Mouse (Mus musculus) heart, adult 8-10 months (tissue): ENCODE measurements around the gene Kcnmb1. TPM values are rescaled to one million over a fixed set of nuclear protein-coding genes. Genes with fewer than 3 reads are reported as not detected.
A peak's percentile ranks its signal among the peaks of the same experiment; 100 is the strongest.

Experiments
- DNase-seq: peaks from one replicate; pipeline ENCODE4 v3.0.0; 2022; ENCODE audit warnings: low spot score
- total RNA-seq, 4 experiments: library from RNA; stranded (reverse); gene quantifications; 2 replicates each; pipeline ENCODE4 v1.2.4; 2022

The Kcnmb1 gene
- total RNA-seq, 4 experiments from 2014 or later = 0.44 to 1.1 (median 0.73) TPM

GRCm38 (mm10) chr11:33944067-33944785 lies 18.6 kb upstream of the Kcnmb1 start:
- no peak for DNase-seq

GRCm38 (mm10) chr11:33944786-33945328 lies 18.0 kb upstream of the Kcnmb1 start:
- no peak for DNase-seq

- no peak for DNase-seq
These were observed 16.3 kb upstream of the Kcnmb1 start for GRCm38 (mm10) chr11:33946501-33946900.

GRCm38 (mm10) chr11:33951155-33951554 lies 11.7 kb upstream of the Kcnmb1 start:
- no peak for DNase-seq

DNA sequence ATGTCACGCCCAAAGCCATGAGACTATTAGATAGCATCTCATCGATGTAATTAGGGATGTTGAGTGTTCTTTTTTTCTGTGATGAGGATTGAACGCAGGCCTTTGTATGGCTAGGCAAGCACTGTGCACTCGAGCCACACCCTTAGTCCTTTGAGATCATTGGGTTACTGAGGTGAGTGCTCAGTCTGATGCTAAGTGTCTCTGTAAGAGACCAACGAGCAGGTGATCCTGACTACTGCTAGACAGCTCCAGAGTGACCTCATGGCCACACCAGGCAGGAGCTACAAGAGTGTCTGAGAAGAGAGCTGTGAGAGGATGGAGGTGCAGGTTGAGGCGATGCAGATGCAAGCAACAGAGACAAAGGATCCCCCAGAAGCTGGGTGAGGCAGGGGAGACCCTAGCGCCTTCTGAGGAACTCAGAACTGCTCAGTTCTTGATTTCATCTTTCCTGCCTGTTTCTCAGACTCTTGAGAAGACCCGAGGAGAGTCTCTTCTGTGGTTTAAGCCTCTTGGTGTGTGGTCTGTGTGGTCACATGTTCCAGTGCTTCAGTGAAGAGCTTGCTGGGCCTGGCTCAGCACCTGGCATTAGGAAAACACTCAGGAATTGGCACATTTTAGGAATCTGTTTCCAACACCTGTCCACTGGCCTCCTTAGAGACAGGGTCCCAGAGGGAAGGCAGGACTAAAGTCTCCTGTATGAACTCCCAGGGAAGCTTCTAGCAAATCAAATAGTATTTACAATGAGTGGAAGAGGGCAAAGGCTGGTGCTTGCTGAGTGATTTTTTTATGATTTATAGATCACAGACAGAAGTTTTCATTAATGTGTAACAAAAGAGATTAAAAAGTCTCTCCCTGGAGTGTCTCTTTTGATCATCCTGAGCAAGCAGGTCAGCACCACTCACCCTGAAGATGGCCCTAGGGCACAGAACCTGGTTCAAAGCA lies 10.9 kb upstream of the Kcnmb1 start:
- DNase-seq = no peak

- no peak for DNase-seq
These were observed 6.8 kb upstream of the Kcnmb1 start for GRCm38 (mm10) chr11:33955982-33956381.

- DNase-seq = no peak
These were observed 6.2 kb upstream of the Kcnmb1 start for GRCm38 (mm10) chr11:33956623-33957022.

- DNase-seq = no peak
These were observed 5.2 kb upstream of the Kcnmb1 start for GRCm38 (mm10) chr11:33957595-33957994.

- DNase-seq = peak; percentile 23
These were observed 4.1 kb upstream of the Kcnmb1 start for GRCm38 (mm10) chr11:33958713-33959112.

DNA sequence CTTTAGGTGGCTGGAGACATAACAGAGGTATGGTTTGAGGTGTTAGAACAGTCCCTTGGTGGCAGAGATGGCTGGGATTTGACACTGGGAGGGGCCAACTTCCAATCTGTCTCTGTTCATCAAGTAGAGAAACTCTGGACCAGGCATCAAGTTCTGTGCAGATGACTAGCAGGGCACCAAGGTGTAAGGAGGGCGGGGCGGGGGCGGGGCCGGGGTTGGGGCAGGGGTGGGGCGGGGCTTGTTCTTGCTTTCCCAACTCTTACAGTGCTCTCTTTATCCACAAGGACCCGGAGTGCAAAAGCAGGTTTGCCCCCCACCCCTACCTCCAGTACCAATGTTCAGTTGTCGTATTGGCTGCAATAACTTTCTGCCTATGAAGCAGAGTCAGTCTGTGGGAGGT lies 635 bp upstream of the Kcnmb1 start:
- DNase-seq = no peak

GRCm38 (mm10) chr11:33965380-33965779 lies 2.6 kb downstream of the Kcnmb1 start:
- no peak for DNase-seq

DNA sequence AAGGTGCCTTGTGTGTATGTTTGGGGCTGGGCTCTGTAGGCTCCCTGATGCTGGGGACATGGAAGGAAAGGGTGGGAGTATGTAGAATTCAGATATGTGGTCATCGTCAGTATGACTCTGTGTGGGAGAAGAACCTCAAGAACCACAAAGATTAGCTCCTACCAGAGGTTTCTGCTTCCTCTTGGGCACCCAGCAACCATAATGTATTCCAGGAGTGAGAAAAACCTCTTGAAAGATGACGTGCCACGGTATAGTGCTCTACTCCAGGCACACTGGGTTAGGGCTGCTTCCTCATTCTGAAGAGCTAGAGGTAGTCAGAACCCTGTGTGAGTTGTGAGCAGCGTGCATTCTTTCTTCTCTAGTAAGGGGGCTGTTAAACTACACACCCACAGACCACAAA lies 4.9 kb downstream of the Kcnmb1 start:
- DNase-seq = no peak

- no peak for DNase-seq
These were observed 6.4 kb downstream of the Kcnmb1 start for GRCm38 (mm10) chr11:33969199-33969598.

DNA sequence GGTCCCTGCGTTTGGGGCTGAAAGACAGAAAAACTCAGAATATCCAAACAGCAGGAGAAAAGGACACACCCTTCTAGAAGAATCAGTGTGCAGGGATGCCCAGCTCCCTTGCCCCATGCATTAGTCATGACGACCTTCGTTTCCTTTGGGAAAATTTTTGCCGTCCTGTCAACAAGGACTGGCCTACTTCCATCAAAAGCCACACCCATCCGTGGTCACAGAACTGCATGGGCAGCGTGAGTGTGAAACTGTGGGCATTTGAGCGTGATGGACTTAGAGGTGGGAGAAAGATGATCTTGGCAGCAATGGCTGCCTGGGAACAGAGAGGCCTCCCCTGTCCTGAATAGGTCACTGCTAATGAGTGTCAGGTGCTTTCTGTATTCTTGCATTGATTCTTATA lies 9.3 kb downstream of the Kcnmb1 start:
- DNase-seq = no peak

DNA sequence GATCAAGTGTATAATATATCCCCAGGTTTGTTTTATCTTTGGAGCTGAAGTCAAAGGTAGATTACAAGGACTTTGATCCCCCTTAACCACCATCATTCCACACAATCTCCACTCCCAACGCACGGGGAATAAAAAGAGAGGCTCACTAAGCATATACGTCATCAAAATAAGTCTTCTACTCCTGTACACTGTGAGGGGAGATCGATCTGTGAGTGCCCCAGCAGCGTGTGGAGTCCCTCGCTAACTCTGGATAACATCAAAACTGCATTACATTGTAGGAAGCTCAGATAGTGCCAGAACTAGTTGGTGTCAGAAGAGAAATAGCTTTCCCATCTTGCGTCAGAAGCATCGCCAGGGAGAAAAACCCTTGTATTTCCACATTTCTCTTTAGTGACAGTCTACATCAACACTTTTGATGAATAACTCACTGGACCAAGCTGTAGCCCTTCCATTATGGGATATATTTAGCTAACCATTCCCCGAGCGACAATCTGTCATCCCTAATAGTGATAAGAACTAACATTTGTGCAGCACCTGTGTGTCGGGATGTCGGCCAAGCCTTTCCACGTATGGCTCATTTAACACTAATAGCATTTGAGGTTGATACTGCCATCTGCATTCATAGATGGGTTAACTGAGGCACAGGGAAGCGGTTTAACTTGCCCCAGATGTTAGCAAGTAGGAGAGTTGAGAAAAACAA lies 11.7 kb downstream of the Kcnmb1 start:
- no peak for DNase-seq

DNA sequence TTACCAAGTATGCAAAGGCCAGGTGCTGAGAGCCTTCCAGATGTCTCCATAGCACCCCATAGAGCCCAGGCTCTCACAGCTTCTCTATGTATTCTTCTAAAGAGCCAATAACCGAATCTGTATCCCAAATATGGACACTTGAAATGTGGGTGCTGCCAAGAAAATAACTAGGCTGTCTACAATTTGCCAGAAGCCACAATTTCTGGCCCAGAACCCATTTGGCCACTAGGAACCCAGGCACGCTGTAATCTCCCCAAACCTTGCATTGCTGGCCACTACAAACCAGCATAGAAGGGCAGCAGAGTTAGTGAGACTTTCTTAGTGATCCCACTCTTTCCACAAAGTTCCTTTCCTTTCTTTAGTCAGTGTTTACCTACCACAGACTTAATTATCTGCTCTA lies 12.3 kb downstream of the Kcnmb1 start:
- DNase-seq = peak; percentile 11

DNA sequence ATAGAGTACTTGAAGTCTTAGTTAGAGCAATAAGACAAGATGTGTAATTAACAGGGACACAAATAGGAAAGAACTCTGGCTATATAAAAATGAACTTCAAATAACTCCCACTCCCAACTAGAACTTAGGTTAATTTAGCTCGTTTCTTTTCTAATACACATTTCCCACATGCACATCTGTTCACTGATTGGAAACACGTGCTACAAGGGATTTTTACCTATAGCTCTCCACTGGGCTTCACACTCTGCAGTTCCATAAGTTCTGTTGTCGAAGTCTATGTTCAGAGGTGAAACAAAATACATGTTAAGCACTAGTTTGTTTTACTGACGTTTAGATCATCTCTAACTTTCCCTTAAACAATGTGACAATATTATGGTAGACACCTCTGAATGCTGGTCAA lies 17.3 kb downstream of the Kcnmb1 start:
- no peak for DNase-seq

DNA sequence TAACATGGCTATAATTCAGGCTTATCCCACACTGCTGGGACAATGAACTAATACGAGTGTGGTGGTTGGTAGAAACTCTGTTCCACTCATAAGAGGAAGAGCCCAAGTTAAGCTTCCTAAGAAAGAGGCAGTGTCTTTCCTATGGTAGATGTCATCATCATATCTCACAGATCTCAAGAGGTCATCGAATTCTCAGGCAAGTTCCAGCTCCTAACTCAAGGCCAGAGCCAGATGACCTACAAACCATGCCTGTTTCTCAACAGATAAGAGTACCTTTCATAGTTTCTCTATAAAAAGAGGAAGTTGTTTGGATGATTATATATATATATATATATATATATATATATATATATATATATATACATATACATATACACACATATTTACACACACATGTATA lies 23.7 kb downstream of the Kcnmb1 start:
- DNase-seq = no peak

DNA sequence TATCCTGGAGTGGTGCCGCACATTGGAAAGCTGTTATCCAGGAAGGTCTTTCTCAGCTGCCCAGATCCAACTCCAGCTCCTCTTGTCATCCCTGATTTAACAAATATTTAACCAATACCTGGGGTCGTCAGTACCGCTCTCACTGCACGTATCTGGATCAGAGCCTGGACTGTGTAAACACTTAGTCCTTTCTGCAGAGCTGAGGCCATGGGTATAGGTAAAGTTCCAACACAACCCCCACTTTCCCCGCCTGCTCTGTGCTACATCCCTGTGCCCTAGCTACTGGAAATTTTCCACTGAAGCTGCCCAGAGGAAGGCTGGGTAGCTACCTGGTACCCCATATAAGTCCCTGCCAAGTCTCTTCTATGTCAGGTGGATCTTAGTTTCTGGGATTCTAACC lies 27.2 kb downstream of the Kcnmb1 start:
- no peak for DNase-seq

GRCm38 (mm10) chr11:33992938-33993337 lies 30.1 kb downstream of the Kcnmb1 start, which contains the start of gene Kcnip1:
Gene Kcnip1 (minus strand): TSS chr11:33993152.
- no peak for DNase-seq

DNA sequence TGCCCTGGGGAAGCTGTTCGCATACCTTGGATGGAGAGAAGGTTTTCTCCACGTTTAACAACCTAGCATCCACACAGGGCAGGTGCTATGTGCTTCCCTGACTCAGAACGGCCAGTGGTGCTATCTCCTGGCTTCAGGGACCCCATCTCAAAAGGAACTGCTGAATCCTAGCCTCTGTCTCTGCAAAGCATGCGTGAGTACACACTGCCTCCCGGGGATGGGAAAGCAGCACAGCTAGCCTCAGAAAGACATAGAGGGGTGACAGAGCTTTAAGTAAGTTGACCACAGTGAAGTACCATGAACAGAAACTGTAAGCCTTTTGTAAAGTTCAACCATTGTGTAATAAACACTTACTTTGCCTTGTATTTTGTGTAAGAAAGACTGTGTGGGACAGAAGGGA lies 30.7 kb downstream of the Kcnmb1 start:
- no peak for DNase-seq

DNA sequence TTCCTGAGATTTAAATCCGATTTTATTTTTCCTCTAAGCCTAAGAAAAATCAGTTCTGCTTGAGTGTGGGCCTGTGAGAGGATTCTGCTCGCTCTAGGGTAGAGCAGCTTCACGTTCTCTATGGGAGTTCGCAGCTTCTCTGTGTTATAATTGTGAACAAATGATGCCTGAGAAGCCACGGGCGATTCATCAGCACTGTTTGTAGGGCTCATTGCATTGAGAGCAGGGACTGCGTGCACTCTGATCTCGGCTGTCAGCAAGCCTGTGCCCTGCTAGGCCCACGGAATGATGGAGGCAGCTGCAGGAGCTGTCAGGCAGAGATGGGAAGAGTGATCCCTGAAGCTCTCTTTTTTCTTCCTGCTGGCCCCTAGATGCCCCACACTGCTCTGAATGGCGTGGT lies 35.4 kb downstream of the Kcnmb1 start:
- DNase-seq = no peak
